ENCODE assay signal across 16 mouse cellular contexts in genomic region chr3:81829966-81830599, GRCm38 (mm10).
DNase-seq lines count a peak whose midpoint lies in the region; ATAC-seq lines count a peak whose summit lies in the region.
"Had no signal": no experiment of that assay in that cellular context is flagged by ENCODE, and none has a peak within 500 bp of the region (broad histone marks: within the 10 kb centered on the region; RNA-seq: fewer than 3 reads in every experiment).

No protein-coding gene starts in this region.

- peaks cover 4% of the 10 kb centered on the region; the same call in 1 of the 2 replicates for H3K4me1 ChIP-seq in forebrain, embryonic 13.5 days
- H3K4me1 ChIP-seq in liver, embryonic 12.5 days: no peaks in the 10 kb centered on the region
- H3K4me1 ChIP-seq: embryonic facial prominence, embryonic 15.5 days had no signal

- no peaks in the 10 kb centered on the region for H3K36me3 ChIP-seq in forebrain, embryonic 13.5 days (ENCODE audit: poor library complexity, severe bottlenecking)
- H3K36me3 ChIP-seq in liver, embryonic 12.5 days: no peaks in the 10 kb centered on the region
- H3K36me3 ChIP-seq: embryonic facial prominence, embryonic 15.5 days had no signal

- H3K9ac ChIP-seq in forebrain, embryonic 13.5 days: no peak overlapping the region
- no peak overlapping the region for H3K9ac ChIP-seq in liver, embryonic 12.5 days
- H3K9ac ChIP-seq: embryonic facial prominence, embryonic 15.5 days had no signal

- no peaks in the 10 kb centered on the region for H3K27me3 ChIP-seq in forebrain, embryonic 13.5 days
- no peaks in the 10 kb centered on the region for H3K27me3 ChIP-seq in liver, embryonic 12.5 days (replicated peaks)
- H3K27me3 ChIP-seq: embryonic facial prominence, embryonic 15.5 days had no signal

- no peak overlapping the region for H3K4me3 ChIP-seq in forebrain, embryonic 13.5 days
- no peak overlapping the region for H3K4me3 ChIP-seq in liver, embryonic 12.5 days
- H3K4me3 ChIP-seq: embryonic facial prominence, embryonic 15.5 days had no signal

- H3K27ac ChIP-seq in forebrain, embryonic 13.5 days: no peak overlapping the region
- H3K27ac ChIP-seq in liver, embryonic 12.5 days: no peak overlapping the region
- H3K27ac ChIP-seq: embryonic facial prominence, embryonic 15.5 days had no signal

- intact Hi-C loops in left cerebral cortex, postnatal 14 days (cut with DNase I): no loop called here
- intact Hi-C loops in heart, postnatal 25 days (cut with DNase I): no loop called here

- H3K4me2 ChIP-seq in forebrain, embryonic 13.5 days: no peak overlapping the region
- no peak overlapping the region for H3K4me2 ChIP-seq in liver, embryonic 12.5 days
- H3K4me2 ChIP-seq: embryonic facial prominence, embryonic 15.5 days; liver, embryonic 11.5 days had no signal

- DNase-seq in layer of hippocampus, adult 11-12 months (ENCODE audit: low spot score): peak; percentile 25
- no peak for DNase-seq in layer of hippocampus, postnatal 10 days (ENCODE audit: low spot score in 2 of 2)
- DNase-seq in MN1 (ENCODE audit: low spot score): peak; percentile 18
- peak; percentile 58 to 91 for DNase-seq in left cerebral cortex, postnatal 14 days (ENCODE audit: low spot score in 2 of 2)
- DNase-seq in heart, postnatal 25 days (ENCODE audit: low spot score): no peak
- DNase-seq in spleen, postnatal 4 days (ENCODE audit: low spot score in 2 of 2): no peak
- DNase-seq: cerebellum, adult 9-10 months; gastrocnemius, postnatal 10 days; kidney, adult 11 months; spleen, adult 18-20 months; thymus, adult 2 months had no signal

- ATAC-seq in forebrain, embryonic 13.5 days: peak; percentile 95
- no peak for ATAC-seq in liver, embryonic 12.5 days
- ATAC-seq: CD4-positive, CD25-positive, alpha-beta regulatory T cell, adult 4 months had no signal

- no peaks in the 10 kb centered on the region for H3K9me3 ChIP-seq in forebrain, embryonic 13.5 days (replicated peaks)
- H3K9me3 ChIP-seq in liver, embryonic 12.5 days (replicated peaks): no peaks in the 10 kb centered on the region
- H3K9me3 ChIP-seq: embryonic facial prominence, embryonic 15.5 days had no signal

Comparison
In these comparisons a context has a peak if more than half of its experiments do, and no peak if none do; other contexts are left out.
1. DNase-seq: peak in layer of hippocampus, adult 11-12 months (single experiment), MN1 (single experiment) and left cerebral cortex, postnatal 14 days (2 of 2); none in layer of hippocampus, postnatal 10 days (0 of 2), heart, postnatal 25 days (single experiment) and spleen, postnatal 4 days (0 of 2).